Mouse (Mus musculus): ENCODE data around the gene Mamld1.

Mamld1 gene

GRCm38 (mm10) chrX:71131464-71131863 lies 81.4 kb downstream of the Mamld1 start:
- no peak for DNase-seq (ENCODE audit: low read depth, low spot score)

- no peak for DNase-seq (ENCODE audit: low read depth, low spot score)
These were observed 91.3 kb downstream of the Mamld1 start for GRCm38 (mm10) chrX:71141390-71141789.

- no peak for DNase-seq (ENCODE audit: low read depth, low spot score)
These were observed 99.5 kb downstream of the Mamld1 start for GRCm38 (mm10) chrX:71149441-71150050.

- no peak for DNase-seq (ENCODE audit: low read depth, low spot score)
These were observed 100.5 kb downstream of the Mamld1 start for GRCm38 (mm10) chrX:71150551-71151001.

- no peak for DNase-seq (ENCODE audit: low read depth, low spot score)
These were observed 131.5 kb downstream of the Mamld1 start for GRCm38 (mm10) chrX:71181526-71181925.

GRCm38 (mm10) chrX:71183671-71184070 lies 133.6 kb downstream of the Mamld1 start:
- DNase-seq (ENCODE audit: low read depth, low spot score) = no peak

GRCm38 (mm10) chrX:71186396-71186795 lies 136.3 kb downstream of the Mamld1 start:
- no peak for DNase-seq (ENCODE audit: low read depth, low spot score)

- DNase-seq (ENCODE audit: low read depth, low spot score) = no peak
These were observed 154.7 kb downstream of the Mamld1 start for GRCm38 (mm10) chrX:71204776-71205175.

Data from c-Kit-negative CD71-positive TER-119-positive erythroid progenitor cells, embryonic 14.5 days (primary cell).